Mouse (Mus musculus): Measurements from ENCODE around the gene Mcm9. TPM values are rescaled to one million over a fixed set of nuclear protein-coding genes. Genes with fewer than 3 reads are reported as not detected.

The Mcm9 gene
- polyA plus RNA-seq, 1 experiment from 2014 or later = 16.0 TPM

- Histone ChIP-seq H3K4me2 (ENCODE audit: low read depth) (no peak overlapping the region), H3K36me3 (ENCODE audit: control insufficient read depth, insufficient read depth, low read length) (no peaks in the 10 kb centered on the region), H3K27me3 (ENCODE audit: control insufficient read depth, insufficient read depth, low read length) (no peaks in the 10 kb centered on the region), H3K9me3 (ENCODE audit: control insufficient read depth, low read length) (no peaks in the 10 kb centered on the region), H3K4me1 (ENCODE audit: control insufficient read depth, insufficient read depth, low read length) (no peaks in the 10 kb centered on the region), H3K9ac (ENCODE audit: low read length) (no peak overlapping the region), H3K4me3 (ENCODE audit: low read depth, low read length) (no peak overlapping the region), H3K27ac (ENCODE audit: low read depth, low read length) (no peak overlapping the region)
- WGBS = 94% methylated on average over 13 of the region's 13 CpGs
- DNase-seq (ENCODE audit: low spot score) (no peak), ATAC-seq (ENCODE audit: insufficient read depth, low FRiP score, low TSS enrichment) (no peak)
Observed at GRCm38 (mm10) chr10:53493954-53494353, 136.3 kb downstream of the Mcm9 start.

Other genes starting within 250 kb of the Mcm9 start
- 157 and 168 TPM in 2 replicates for gene Asf1a, start 33.7 kb downstream of the Mcm9 start, polyA plus RNA-seq (2014; fragmentation: Nextera tagmentation; extraction: Ambion mirVana)
- 6.0 and 7.9 TPM in 2 replicates for gene Fam184a, start 120.7 kb upstream of the Mcm9 start, polyA plus RNA-seq (2014; fragmentation: Nextera tagmentation; extraction: Ambion mirVana)